Mouse (Mus musculus): ENCODE measurements around the gene Snx8. TPM values are rescaled to one million over a fixed set of nuclear protein-coding genes. Genes with fewer than 3 reads are reported as not detected.

The Snx8 gene
- polyA plus RNA-seq, 1 experiment from 2014 or later: 17.1 TPM

GRCm38 (mm10) chr5:140342880-140343279 is 46.2 kb downstream of the Snx8 start:
- H3K27ac ChIP-seq (ENCODE audit: low read length): no peak overlapping the region
- no peaks in the 10 kb centered on the region for H3K36me3 ChIP-seq (ENCODE audit: insufficient read depth, low read length)
- WGBS: 78% methylated on average over 4 of the region's 4 CpGs

GRCm38 (mm10) chr5:140339836-140340235 is 49.2 kb downstream of the Snx8 start:
- 52% methylated on average over 3 of the region's 3 CpGs for WGBS
- DNase-seq (ENCODE audit: low spot score): peak; percentile 80
- peak; percentile 51 for TF ChIP-seq EP300 (IDR thresholded peaks at IDR 0.05)
- no peak for TF ChIP-seq CTCF (IDR thresholded peaks at IDR 0.05)

More at GRCm38 (mm10) chr5:140342880-140343279, 46.2 kb downstream of the Snx8 start:
- Histone ChIP-seq H3K9me3 (ENCODE audit: low read length) (no peaks in the 10 kb centered on the region), H3K4me3 (ENCODE audit: low read depth, low read length) (no peak overlapping the region), H3K9ac (replicated peaks; ENCODE audit: low read depth) (no peak overlapping the region), H3K4me1 (ENCODE audit: insufficient read depth, low read depth, low read length) (no peaks in the 10 kb centered on the region), H3K4me2 (replicated peaks; ENCODE audit: low read depth, low read length) (no peak overlapping the region), H3K27me3 (replicated peaks; ENCODE audit: insufficient read depth, low read length) (no peaks in the 10 kb centered on the region)
- TF ChIP-seq CTCF (IDR thresholded peaks at IDR 0.05) (peak; percentile 47), EP300 (IDR thresholded peaks at IDR 0.05) (no peak)
- ATAC-seq: no peak
- DNase-seq (ENCODE audit: low spot score): no peak

GRCm38 (mm10) chr5:140338779-140339178 is 50.3 kb downstream of the Snx8 start:
- Histone ChIP-seq H3K36me3 (ENCODE audit: insufficient read depth, low read length) (no peaks in the 10 kb centered on the region), H3K27me3 (replicated peaks; ENCODE audit: insufficient read depth, low read length) (no peaks in the 10 kb centered on the region), H3K9ac (replicated peaks; ENCODE audit: low read depth) (no peak overlapping the region), H3K27ac (ENCODE audit: low read length) (no peak overlapping the region), H3K9me3 (ENCODE audit: low read length) (no peaks in the 10 kb centered on the region), H3K4me1 (ENCODE audit: insufficient read depth, low read depth, low read length) (no peaks in the 10 kb centered on the region), H3K4me2 (replicated peaks; ENCODE audit: low read depth, low read length) (no peak overlapping the region), H3K4me3 (ENCODE audit: low read depth, low read length) (no peak overlapping the region)
- 95% methylated on average over 4 of the region's 4 CpGs for WGBS
- DNase-seq (ENCODE audit: low spot score): no peak
- ATAC-seq: no peak
- TF ChIP-seq CTCF (IDR thresholded peaks at IDR 0.05) (peak; percentile 28; the same call in 1 of the 2 replicates), EP300 (IDR thresholded peaks at IDR 0.05) (no peak)

More at GRCm38 (mm10) chr5:140339836-140340235, 49.2 kb downstream of the Snx8 start:
- Histone ChIP-seq H3K9ac (replicated peaks; ENCODE audit: low read depth) (no peak overlapping the region), H3K4me1 (ENCODE audit: insufficient read depth, low read depth, low read length) (no peaks in the 10 kb centered on the region), H3K27me3 (replicated peaks; ENCODE audit: insufficient read depth, low read length) (no peaks in the 10 kb centered on the region), H3K4me2 (replicated peaks; ENCODE audit: low read depth, low read length) (no peak overlapping the region), H3K36me3 (ENCODE audit: insufficient read depth, low read length) (no peaks in the 10 kb centered on the region), H3K4me3 (ENCODE audit: low read depth, low read length) (no peak overlapping the region), H3K9me3 (ENCODE audit: low read length) (no peaks in the 10 kb centered on the region), H3K27ac (ENCODE audit: low read length) (no peak overlapping the region)
- ATAC-seq: peak; percentile 92

- no peak for ATAC-seq
- no peak overlapping the region for H3K4me2 ChIP-seq (replicated peaks; ENCODE audit: low read depth, low read length)
- H3K27me3 ChIP-seq (replicated peaks; ENCODE audit: insufficient read depth, low read length): no peaks in the 10 kb centered on the region
- H3K36me3 ChIP-seq (ENCODE audit: insufficient read depth, low read length): no peaks in the 10 kb centered on the region
- WGBS: 77% methylated on average over 1 of the region's 1 CpGs
- peak; percentile 22 for DNase-seq (ENCODE audit: low spot score)
- no peak overlapping the region for H3K4me3 ChIP-seq (ENCODE audit: low read depth, low read length)
- no peak overlapping the region for H3K9ac ChIP-seq (replicated peaks; ENCODE audit: low read depth)
- no peaks in the 10 kb centered on the region for H3K9me3 ChIP-seq (ENCODE audit: low read length)
- TF ChIP-seq CTCF (IDR thresholded peaks at IDR 0.05) (peak; percentile 80), EP300 (IDR thresholded peaks at IDR 0.05) (no peak)
- no peaks in the 10 kb centered on the region for H3K4me1 ChIP-seq (ENCODE audit: insufficient read depth, low read depth, low read length)
- H3K27ac ChIP-seq (ENCODE audit: low read length): no peak overlapping the region
Observed at GRCm38 (mm10) chr5:140336680-140337079, 52.4 kb downstream of the Snx8 start.

- no peak overlapping the region for H3K4me2 ChIP-seq (replicated peaks; ENCODE audit: low read depth, low read length)
- H3K27ac ChIP-seq (ENCODE audit: low read length): no peak overlapping the region
- ATAC-seq: no peak
- H3K4me1 ChIP-seq (ENCODE audit: insufficient read depth, low read depth, low read length): no peaks in the 10 kb centered on the region; the same call in 1 of the 2 replicates
- H3K9ac ChIP-seq (replicated peaks; ENCODE audit: low read depth): no peak overlapping the region
- no peaks in the 10 kb centered on the region for H3K36me3 ChIP-seq (ENCODE audit: insufficient read depth, low read length)
- H3K9me3 ChIP-seq (ENCODE audit: low read length): no peaks in the 10 kb centered on the region
- 28% methylated on average over 2 of the region's 2 CpGs for WGBS
- H3K4me3 ChIP-seq (ENCODE audit: low read depth, low read length): no peak overlapping the region
- peak; percentile 33 for DNase-seq (ENCODE audit: low spot score)
- H3K27me3 ChIP-seq (replicated peaks; ENCODE audit: insufficient read depth, low read length): no peaks in the 10 kb centered on the region
- TF ChIP-seq EP300 (IDR thresholded peaks at IDR 0.05) (no peak), CTCF (IDR thresholded peaks at IDR 0.05) (peak; percentile 44)
Observed at GRCm38 (mm10) chr5:140333631-140334030, 55.4 kb downstream of the Snx8 start.

GRCm38 (mm10) chr5:140332519-140332918 is 56.5 kb downstream of the Snx8 start:
- H3K4me3 ChIP-seq (ENCODE audit: low read depth, low read length): no peak overlapping the region
- H3K4me2 ChIP-seq (replicated peaks; ENCODE audit: low read depth, low read length): no peak overlapping the region
- 33% methylated on average over 4 of the region's 4 CpGs for WGBS
- H3K36me3 ChIP-seq (ENCODE audit: insufficient read depth, low read length): no peaks in the 10 kb centered on the region
- no peaks in the 10 kb centered on the region; the same call in 1 of the 2 replicates for H3K4me1 ChIP-seq (ENCODE audit: insufficient read depth, low read depth, low read length)
- no peak for ATAC-seq
- H3K27ac ChIP-seq (ENCODE audit: low read length): no peak overlapping the region
- peak; percentile 47 for DNase-seq (ENCODE audit: low spot score)
- no peaks in the 10 kb centered on the region for H3K9me3 ChIP-seq (ENCODE audit: low read length)
- TF ChIP-seq EP300 (IDR thresholded peaks at IDR 0.05) (no peak), CTCF (IDR thresholded peaks at IDR 0.05) (no peak)
- no peak overlapping the region for H3K9ac ChIP-seq (replicated peaks; ENCODE audit: low read depth)
- no peaks in the 10 kb centered on the region for H3K27me3 ChIP-seq (replicated peaks; ENCODE audit: insufficient read depth, low read length)
